Mouse (Mus musculus): Measurements from ENCODE around the gene Noxred1. TPM values are rescaled to one million over a fixed set of nuclear protein-coding genes. Genes with fewer than 3 reads are reported as not detected.

Noxred1 gene
- polyA plus RNA-seq, 1 experiment from 2014 or later = 0.29 TPM

- Histone ChIP-seq H3K27ac (no peak overlapping the region), H3K4me1 (replicated peaks) (peaks cover 23% of the 10 kb centered on the region), H3K27me3 (peaks cover 25% of the 10 kb centered on the region), H3K9ac (no peak overlapping the region), H3K9me3 (replicated peaks) (no peaks in the 10 kb centered on the region), H3K4me2 (no peak overlapping the region), H3K4me3 (replicated peaks) (no peak overlapping the region), H3K36me3 (no peaks in the 10 kb centered on the region)
- ATAC-seq (ENCODE audit: low read depth) = no peak
- DNase-seq = no peak
Observed at GRCm38 (mm10) chr12:87196310-87196709, 42.2 kb downstream of the Noxred1 start.

GRCm38 (mm10) chr12:87195069-87195468, 43.5 kb downstream of the Noxred1 start:
- WGBS (ENCODE audit: insufficient replicate concordance) = 44% methylated on average over 1 of the region's 1 CpGs
- H3K9ac ChIP-seq = no peak overlapping the region
- no peak for ATAC-seq (ENCODE audit: low read depth)
- H3K4me2 ChIP-seq = no peak overlapping the region
- peaks cover 20% of the 10 kb centered on the region for H3K4me1 ChIP-seq (replicated peaks)
- no peaks in the 10 kb centered on the region for H3K9me3 ChIP-seq (replicated peaks)
- no peak overlapping the region for H3K27ac ChIP-seq
- H3K36me3 ChIP-seq = no peaks in the 10 kb centered on the region
- H3K4me3 ChIP-seq (replicated peaks) = no peak overlapping the region
- peaks cover 13% of the 10 kb centered on the region for H3K27me3 ChIP-seq
- DNase-seq = no peak

DNA sequence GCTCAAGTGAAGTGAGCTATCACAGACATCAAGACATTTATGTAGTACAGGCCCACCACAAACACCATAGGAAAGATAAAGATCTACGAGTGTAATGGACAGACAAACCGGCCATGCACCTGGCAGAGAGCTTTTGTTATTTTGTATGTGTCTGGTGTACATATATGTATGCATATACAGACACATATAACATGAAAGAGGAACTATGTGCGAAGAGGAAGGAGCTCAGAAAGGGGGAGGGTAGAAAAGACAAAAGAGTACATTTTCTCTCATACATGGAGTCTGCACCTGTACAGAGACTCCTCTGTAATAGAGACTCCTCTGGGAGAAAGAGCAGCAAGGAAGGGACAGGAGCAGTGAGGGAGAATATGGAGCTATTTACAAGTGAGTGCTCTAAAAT, 45.5 kb downstream of the Noxred1 start:
- no peak overlapping the region for H3K4me2 ChIP-seq
- no peaks in the 10 kb centered on the region for H3K27me3 ChIP-seq
- no peak for DNase-seq
- WGBS (ENCODE audit: insufficient replicate concordance) = 36% methylated on average over 3 of the region's 3 CpGs
- peaks cover 4% of the 10 kb centered on the region for H3K4me1 ChIP-seq (replicated peaks)
- H3K9ac ChIP-seq = no peak overlapping the region
- H3K9me3 ChIP-seq (replicated peaks) = no peaks in the 10 kb centered on the region
- no peak for ATAC-seq (ENCODE audit: low read depth)
- no peak overlapping the region for H3K4me3 ChIP-seq (replicated peaks)
- H3K27ac ChIP-seq = no peak overlapping the region
- no peaks in the 10 kb centered on the region for H3K36me3 ChIP-seq

GRCm38 (mm10) chr12:87177631-87178030, 60.9 kb downstream of the Noxred1 start:
- WGBS (ENCODE audit: insufficient replicate concordance) = 84% methylated on average over 4 of the region's 4 CpGs
- Histone ChIP-seq H3K36me3 (0 out of 2 replicates have a peak, but pooled peaks cover 3% of the 10 kb centered on the region), H3K4me3 (replicated peaks) (no peak overlapping the region), H3K4me1 (replicated peaks) (no peaks in the 10 kb centered on the region), H3K9ac (no peak overlapping the region), H3K9me3 (replicated peaks) (no peaks in the 10 kb centered on the region), H3K4me2 (no peak overlapping the region), H3K27me3 (no peaks in the 10 kb centered on the region), H3K27ac (no peak overlapping the region)
- no peak for DNase-seq
- ATAC-seq (ENCODE audit: low read depth) = no peak

DNA sequence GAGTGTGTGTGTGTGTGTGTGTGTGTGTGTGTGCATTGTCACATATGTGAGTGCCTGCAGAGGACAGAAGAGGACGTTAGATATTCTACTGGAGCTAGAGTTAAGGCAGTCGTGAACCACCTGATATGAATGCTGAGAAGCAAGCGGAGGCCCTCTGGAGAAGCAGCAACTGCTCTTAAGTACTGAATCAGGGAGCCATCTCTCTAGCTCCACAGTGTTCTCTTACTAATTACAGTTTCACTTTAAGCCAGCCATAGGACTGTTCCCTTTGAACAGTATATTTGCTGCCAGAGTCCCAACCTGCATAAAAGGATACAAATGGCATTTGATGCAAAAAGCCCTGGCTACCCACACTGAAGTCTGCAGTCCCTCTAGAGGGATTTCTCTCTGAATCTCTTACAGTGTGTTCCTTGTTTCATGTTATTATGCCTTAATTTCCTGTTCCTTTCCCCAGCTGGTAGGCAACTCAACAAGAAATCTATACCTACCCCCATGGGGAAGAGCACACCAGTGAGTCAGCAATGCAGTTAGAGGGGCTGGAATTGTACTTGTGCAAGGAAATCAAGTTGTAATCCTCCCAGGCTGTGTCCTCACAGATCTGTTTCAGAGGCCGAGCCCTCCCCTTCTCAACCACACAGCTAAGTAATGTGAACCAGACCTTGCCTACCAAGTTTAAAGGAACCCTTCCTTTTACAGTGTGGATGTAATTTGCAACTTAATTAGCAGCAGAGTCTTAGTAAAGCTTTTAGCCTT, 63.2 kb downstream of the Noxred1 start:
- Histone ChIP-seq H3K9ac (no peak overlapping the region), H3K4me2 (no peak overlapping the region), H3K4me1 (replicated peaks) (no peaks in the 10 kb centered on the region), H3K36me3 (peaks cover 6% of the 10 kb centered on the region; the same call in 1 of the 2 replicates), H3K27ac (no peak overlapping the region), H3K27me3 (no peaks in the 10 kb centered on the region), H3K9me3 (replicated peaks) (no peaks in the 10 kb centered on the region), H3K4me3 (replicated peaks) (no peak overlapping the region)
- DNase-seq (no peak), ATAC-seq (ENCODE audit: low read depth) (no peak)
- 54% methylated on average over 4 of the region's 4 CpGs for WGBS (ENCODE audit: insufficient replicate concordance)

Small RNA genes lying within 50 kb of the gene (microRNA-seq; reads per million reads assigned to microRNA genes)
- gene Gm47293 = not detected

Other genes with a start within 250 kb of the Noxred1 start
- 0.03 TPM in 1 of 2 replicates, not detected in the other for gene Zdhhc22, start 248.3 kb downstream of the Noxred1 start, polyA plus RNA-seq (2015; fragmentation: Nextera tagmentation; extraction: Ambion mirVana)
- gene Tmem63c, start 217.4 kb downstream of the Noxred1 start, polyA plus RNA-seq (2015; fragmentation: Nextera tagmentation; extraction: Ambion mirVana) = not detected in 2 replicates
- gene Ngb, start 136.2 kb downstream of the Noxred1 start, polyA plus RNA-seq (2015; fragmentation: Nextera tagmentation; extraction: Ambion mirVana) = 0.13 and 0.16 TPM in 2 replicates
- 61.1 and 67.2 TPM in 2 replicates for gene Gstz1, start 91.6 kb downstream of the Noxred1 start, polyA plus RNA-seq (2015; fragmentation: Nextera tagmentation; extraction: Ambion mirVana)
- gene Pomt2, start 90.8 kb downstream of the Noxred1 start, polyA plus RNA-seq (2015; fragmentation: Nextera tagmentation; extraction: Ambion mirVana) = 3.8 and 4.9 TPM in 2 replicates
- gene Samd15, start 39.0 kb downstream of the Noxred1 start, polyA plus RNA-seq (2015; fragmentation: Nextera tagmentation; extraction: Ambion mirVana) = 8.8 and 12.4 TPM in 2 replicates
- 0.43 and 0.58 TPM in 2 replicates for gene Tmed8, start 38.3 kb downstream of the Noxred1 start, polyA plus RNA-seq (2015; fragmentation: Nextera tagmentation; extraction: Ambion mirVana)
- 9.8 and 10.6 TPM in 2 replicates for gene Vipas39, start 27.5 kb upstream of the Noxred1 start, polyA plus RNA-seq (2015; fragmentation: Nextera tagmentation; extraction: Ambion mirVana)
- gene Ahsa1, start 27.7 kb upstream of the Noxred1 start, polyA plus RNA-seq (2015; fragmentation: Nextera tagmentation; extraction: Ambion mirVana) = 196 and 212 TPM in 2 replicates
- gene Ism2, start 61.0 kb upstream of the Noxred1 start, polyA plus RNA-seq (2015; fragmentation: Nextera tagmentation; extraction: Ambion mirVana) = 0.27 and 0.30 TPM in 2 replicates
- gene Sptlc2, start 149.6 kb upstream of the Noxred1 start, polyA plus RNA-seq (2015; fragmentation: Nextera tagmentation; extraction: Ambion mirVana) = 30.6 and 36.4 TPM in 2 replicates
- gene Slirp, start 205.2 kb upstream of the Noxred1 start, polyA plus RNA-seq (2015; fragmentation: Nextera tagmentation; extraction: Ambion mirVana) = 228 and 232 TPM in 2 replicates
- gene Alkbh1, start 205.3 kb upstream of the Noxred1 start, polyA plus RNA-seq (2015; fragmentation: Nextera tagmentation; extraction: Ambion mirVana) = 20.6 and 24.9 TPM in 2 replicates
- 68.7 and 78.4 TPM in 2 replicates for gene Snw1, start 233.5 kb upstream of the Noxred1 start, polyA plus RNA-seq (2015; fragmentation: Nextera tagmentation; extraction: Ambion mirVana)